Mouse (Mus musculus) inflammation-experienced regulatory T-cells, adult 6 months (primary cell): ENCODE measurements around the gene Tspan13. TPM values are rescaled to one million over a fixed set of nuclear protein-coding genes. Genes with fewer than 3 reads are reported as not detected.
A peak's percentile ranks its signal among the peaks of the same experiment; 100 is the strongest.

Source experiments
- ATAC-seq: one replicate; pipeline ENCODE4 v1.8.0; 2017
- polyA plus RNA-seq, 3 experiments: library from polyadenylated mRNA; unstranded; fragments of 100-300 nt; shearing (Covaris generic); gene quantifications; one replicate each; pipeline ENCODE4 v1.2.1; 2017

Tspan13 gene
- polyA plus RNA-seq, result 100 to 1,000 TPM; 217 to 248 (median 230) TPM

DNA sequence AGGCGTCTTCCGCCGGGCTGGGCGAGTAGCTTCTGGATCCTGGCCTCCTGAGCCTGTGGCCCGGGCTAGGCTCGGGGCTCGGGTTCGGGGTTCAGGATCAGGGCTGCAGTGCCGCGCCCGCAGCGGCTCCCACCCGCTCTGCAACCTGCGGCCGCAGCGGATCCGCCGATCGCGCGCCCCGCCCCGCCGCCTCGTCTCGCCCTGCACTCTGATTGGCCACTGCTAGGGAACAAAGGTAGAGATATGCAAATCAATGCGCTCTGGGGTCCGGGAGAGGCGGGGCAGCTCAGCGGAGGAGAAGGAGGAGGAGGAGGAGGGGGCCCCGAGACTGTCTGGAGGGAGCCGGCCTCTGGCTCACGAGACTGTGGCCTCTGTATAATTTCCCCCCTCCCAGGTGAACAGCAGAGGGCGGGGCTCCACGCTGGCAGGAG, at the start of gene Tspan13:
Tspan13 (minus strand) TSS at position 153 of the 431 bp plus-strand sequence.
- peak; percentile 83 for ATAC-seq

GRCm38 (mm10) chr12:36091964-36092363, 49.7 kb upstream of the Tspan13 start:
- ATAC-seq, result no peak

GRCm38 (mm10) chr12:36089221-36089620, 46.9 kb upstream of the Tspan13 start:
- no peak for ATAC-seq

GRCm38 (mm10) chr12:36088804-36089203, 46.5 kb upstream of the Tspan13 start:
- no peak for ATAC-seq

- ATAC-seq, result no peak
Observed at GRCm38 (mm10) chr12:36085380-36085779, 43.1 kb upstream of the Tspan13 start.

- peak; percentile 57 for ATAC-seq
Observed at GRCm38 (mm10) chr12:36078101-36078899, 36.0 kb upstream of the Tspan13 start.

DNA sequence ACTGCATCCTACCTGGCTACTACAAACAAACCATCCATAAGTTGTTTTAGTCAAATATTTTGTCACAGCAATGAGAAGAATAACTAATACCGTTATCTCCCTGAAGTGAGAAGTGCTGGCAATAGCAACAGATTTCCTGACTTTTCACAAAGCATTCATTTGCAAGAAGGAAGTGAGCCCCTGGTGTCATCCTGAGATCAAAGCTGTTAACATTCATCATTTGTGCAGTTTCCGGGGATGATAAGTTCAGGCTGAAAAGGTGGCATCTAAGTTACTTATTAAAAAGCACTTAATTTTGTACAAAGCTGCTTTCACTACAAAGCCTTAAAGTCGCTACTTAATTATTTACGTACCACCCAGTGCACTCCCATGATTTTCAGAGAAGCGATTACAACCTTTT, 30.6 kb upstream of the Tspan13 start:
- peak; percentile 78 for ATAC-seq

DNA sequence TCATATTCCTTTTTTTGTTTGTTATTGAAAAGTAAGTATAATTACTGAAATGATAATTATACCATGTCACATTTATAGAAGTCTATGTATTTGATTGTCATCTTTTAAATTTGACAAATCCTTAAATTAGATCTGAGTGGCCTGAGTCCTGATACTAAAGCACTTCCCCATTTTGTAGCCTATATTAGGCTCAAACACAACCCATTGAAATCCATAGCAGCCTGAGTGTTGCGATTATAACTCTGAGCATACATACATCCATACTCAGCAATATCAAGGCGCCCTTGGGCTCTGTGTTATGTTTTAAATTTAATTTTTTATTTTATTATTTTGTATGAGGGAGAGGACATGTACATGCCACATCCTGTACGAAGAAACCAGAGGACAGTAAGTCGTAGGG, 27.9 kb upstream of the Tspan13 start:
- ATAC-seq, result no peak

GRCm38 (mm10) chr12:36067538-36067937, 25.2 kb upstream of the Tspan13 start:
- peak; percentile 84 for ATAC-seq

DNA sequence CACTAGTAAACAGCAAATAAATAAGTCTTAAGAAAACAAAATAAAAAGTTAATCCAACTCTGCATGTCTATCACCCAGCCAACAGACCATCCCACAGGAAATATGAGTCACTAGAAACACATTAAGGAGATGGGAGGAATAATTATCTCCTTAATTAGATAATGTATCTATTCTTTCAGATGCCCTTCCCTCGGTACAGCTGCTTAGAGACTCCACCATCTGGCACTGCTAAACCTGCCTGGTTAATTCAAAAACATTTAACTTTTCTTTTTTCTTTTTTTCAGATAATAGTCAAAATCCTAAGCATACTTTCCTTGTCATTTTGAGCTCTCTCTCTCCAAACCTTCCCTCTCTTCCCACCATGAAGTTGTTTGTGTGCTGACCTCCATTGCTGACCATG, 23.6 kb upstream of the Tspan13 start:
- ATAC-seq, result no peak

GRCm38 (mm10) chr12:36057699-36058098, 15.4 kb upstream of the Tspan13 start:
- peak; percentile 83 for ATAC-seq

- ATAC-seq, result no peak
Observed at GRCm38 (mm10) chr12:36050276-36050675, 8.0 kb upstream of the Tspan13 start.

DNA sequence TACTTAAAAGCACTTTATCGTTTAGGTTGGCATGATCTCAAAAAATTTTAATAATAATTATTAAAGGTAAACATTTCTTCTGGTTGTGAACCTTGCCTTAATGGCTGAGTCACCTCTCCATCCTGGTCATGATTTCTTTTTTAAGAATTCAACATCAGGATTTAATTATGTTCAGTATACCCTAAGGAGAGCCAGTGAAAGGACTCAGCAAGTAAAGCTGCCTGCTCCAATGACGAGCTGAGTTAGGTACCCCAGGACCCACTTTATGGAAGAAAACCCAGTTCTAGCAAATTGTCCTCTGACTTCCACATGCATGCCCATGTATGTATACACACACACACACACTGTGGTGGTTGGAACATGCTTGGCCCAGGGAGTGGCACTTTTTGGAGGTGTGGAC, 5.3 kb upstream of the Tspan13 start:
- ATAC-seq, result no peak

- ATAC-seq, result no peak
Observed at GRCm38 (mm10) chr12:36046196-36046595, 3.9 kb upstream of the Tspan13 start.

GRCm38 (mm10) chr12:36044691-36045090, 2.4 kb upstream of the Tspan13 start:
- ATAC-seq, result no peak

GRCm38 (mm10) chr12:36041703-36042347, 475 bp downstream of the Tspan13 start:
- peak; percentile 34 for ATAC-seq

DNA sequence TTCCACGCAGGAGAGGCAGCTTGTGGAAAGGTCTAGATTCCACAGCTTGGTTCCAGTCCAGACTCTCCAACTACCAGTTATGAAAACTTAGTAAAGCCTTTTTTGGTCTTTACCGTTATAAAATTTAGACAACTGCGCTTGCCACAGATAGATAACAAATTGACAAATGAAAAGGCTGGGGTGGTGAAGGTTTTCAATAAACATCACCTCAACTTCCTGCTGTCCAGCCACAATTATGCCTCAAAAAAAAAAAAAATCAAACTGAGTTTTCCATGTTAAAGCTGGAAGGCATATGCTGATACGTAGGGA, 1.1 kb downstream of the Tspan13 start:
- no peak for ATAC-seq

DNA sequence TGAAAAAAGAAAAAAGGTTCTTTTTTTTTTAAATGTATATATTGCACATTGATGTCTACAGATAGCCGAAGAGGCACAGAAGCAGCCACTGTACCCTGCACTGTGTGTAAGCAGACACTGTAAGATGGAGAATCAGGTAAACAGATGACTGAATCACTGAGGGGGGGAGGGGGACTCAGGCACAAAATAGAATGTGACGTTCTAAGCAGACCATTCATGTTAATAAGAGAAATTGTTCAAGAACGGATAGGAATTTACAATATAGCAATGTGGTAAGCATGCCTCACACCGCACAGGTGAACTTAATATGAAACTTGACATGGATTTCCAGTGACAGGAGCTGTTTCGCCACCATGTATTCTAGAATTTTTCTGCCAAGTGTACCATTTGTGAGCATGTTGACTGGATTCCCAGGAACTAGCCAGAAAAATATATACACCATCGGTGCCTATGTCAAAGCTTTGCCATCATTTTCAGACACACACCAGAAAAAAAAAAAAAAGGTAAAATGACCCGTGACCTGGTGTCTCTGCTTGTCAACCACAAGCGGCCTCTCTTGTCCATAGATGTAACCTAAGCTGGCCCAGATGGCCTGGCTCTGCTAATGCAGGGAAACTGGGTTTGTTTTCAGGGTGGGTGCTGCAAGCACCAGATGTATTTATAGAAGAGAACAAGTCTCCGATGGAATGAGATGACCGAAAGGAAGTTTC, 1.6 kb downstream of the Tspan13 start:
- no peak for ATAC-seq

- ATAC-seq, result peak; percentile 10
Observed at GRCm38 (mm10) chr12:36039541-36040084, 2.7 kb downstream of the Tspan13 start.

- ATAC-seq, result peak; percentile 44
Observed at GRCm38 (mm10) chr12:36036776-36037175, 5.5 kb downstream of the Tspan13 start.

GRCm38 (mm10) chr12:36036121-36036520, 6.2 kb downstream of the Tspan13 start:
- no peak for ATAC-seq

- no peak for ATAC-seq
Observed at GRCm38 (mm10) chr12:36035501-36035900, 6.8 kb downstream of the Tspan13 start.

DNA sequence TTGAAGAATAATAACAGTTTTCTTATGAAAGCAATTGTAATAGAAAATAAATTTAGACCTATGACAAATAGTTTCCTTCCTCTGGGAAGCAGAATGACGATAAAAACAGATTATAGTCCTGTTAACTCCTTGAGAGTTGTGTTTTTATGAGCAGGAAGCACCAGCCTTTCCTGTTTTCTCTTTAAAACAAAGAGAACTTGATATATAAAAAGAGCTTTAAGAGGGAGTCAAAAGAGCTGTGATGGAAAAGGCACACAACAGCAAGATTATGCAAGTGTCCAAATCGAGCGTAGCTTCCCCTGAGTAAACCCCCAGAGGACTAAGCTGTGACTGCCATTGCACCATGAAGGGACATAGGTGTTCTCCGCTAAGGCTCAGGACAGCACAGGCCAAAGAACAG, 9.9 kb downstream of the Tspan13 start:
- no peak for ATAC-seq
